Mouse (Mus musculus): Measurements from ENCODE around the gene Zfhx3.

Zfhx3 gene

GRCm38 (mm10) chr8:108662766-108663165 is 720.3 kb downstream of the Zfhx3 start:
- DNase-seq (ENCODE audit: low spot score in 2 of 2), result no peak

GRCm38 (mm10) chr8:108671939-108672515 is 729.6 kb downstream of the Zfhx3 start:
- DNase-seq (ENCODE audit: low spot score in 2 of 2), result no peak

- DNase-seq (ENCODE audit: low spot score in 2 of 2), result no peak
These were observed 732.6 kb downstream of the Zfhx3 start for GRCm38 (mm10) chr8:108675001-108675525.

- DNase-seq (ENCODE audit: low spot score in 2 of 2), result no peak
These were observed 747.2 kb downstream of the Zfhx3 start for GRCm38 (mm10) chr8:108689694-108690093.

- no peak for DNase-seq (ENCODE audit: low spot score in 2 of 2)
These were observed 748.4 kb downstream of the Zfhx3 start for GRCm38 (mm10) chr8:108690576-108691455.

GRCm38 (mm10) chr8:108691456-108692238 is 749.2 kb downstream of the Zfhx3 start:
- DNase-seq (ENCODE audit: low spot score in 2 of 2), result no peak

GRCm38 (mm10) chr8:108692239-108692627 is 749.8 kb downstream of the Zfhx3 start:
- DNase-seq (ENCODE audit: low spot score in 2 of 2), result no peak

GRCm38 (mm10) chr8:108692669-108693665 is 750.5 kb downstream of the Zfhx3 start:
- DNase-seq (ENCODE audit: low spot score in 2 of 2), result no peak

GRCm38 (mm10) chr8:108693841-108694240 is 751.4 kb downstream of the Zfhx3 start:
- no peak for DNase-seq (ENCODE audit: low spot score in 2 of 2)

GRCm38 (mm10) chr8:108694516-108694915 is 752.1 kb downstream of the Zfhx3 start:
- no peak for DNase-seq (ENCODE audit: low spot score in 2 of 2)

- DNase-seq (ENCODE audit: low spot score in 2 of 2), result no peak
These were observed 752.9 kb downstream of the Zfhx3 start for GRCm38 (mm10) chr8:108695242-108695880.

- no peak for DNase-seq (ENCODE audit: low spot score in 2 of 2)
These were observed 753.6 kb downstream of the Zfhx3 start for GRCm38 (mm10) chr8:108695938-108696630.

- DNase-seq (ENCODE audit: low spot score in 2 of 2), result no peak
These were observed 754.4 kb downstream of the Zfhx3 start for GRCm38 (mm10) chr8:108696631-108697410.

- no peak for DNase-seq (ENCODE audit: low spot score in 2 of 2)
These were observed 755.1 kb downstream of the Zfhx3 start for GRCm38 (mm10) chr8:108697589-108697988.

GRCm38 (mm10) chr8:108698101-108698660 is 755.7 kb downstream of the Zfhx3 start:
- no peak for DNase-seq (ENCODE audit: low spot score in 2 of 2)

GRCm38 (mm10) chr8:108699011-108699410 is 756.6 kb downstream of the Zfhx3 start:
- no peak for DNase-seq (ENCODE audit: low spot score in 2 of 2)

GRCm38 (mm10) chr8:108699454-108700345 is 757.3 kb downstream of the Zfhx3 start:
- no peak for DNase-seq (ENCODE audit: low spot score in 2 of 2)

All from spleen, postnatal 4 days (tissue).